Mouse (Mus musculus) stomach, postnatal 0 days (tissue): ENCODE data around the gene Klhl36. TPM values are rescaled to one million over a fixed set of nuclear protein-coding genes. Genes with fewer than 3 reads are reported as not detected.
A peak's percentile ranks its signal among the peaks of the same experiment; 100 is the strongest.

Experiments
- ATAC-seq: fragments of 200-750 bp; cut with Nextera tagmentation; 2 replicates; pipeline ENCODE4 v1.8.0; 2017; ENCODE audit not compliant: low FRiP score, low TSS enrichment
- DNase-seq: peaks from one replicate; pipeline ENCODE4 v3.0.0-alpha.2; 2016; ENCODE audit warnings: low spot score
- H3K27ac ChIP-seq: fragments of 300-500 bp; sonication (generic); replicated peaks from 2 replicates; pipeline ENCODE4 v1.5.1; 2014; ENCODE audit warnings: mild to moderate bottlenecking, control low read depth
- H3K27me3 ChIP-seq: fragments of 300-500 bp; sonication (generic); 2 replicates; pipeline ENCODE4 v1.6.1; 2014; ENCODE audit warnings: low read length; ENCODE audit not compliant: control insufficient read depth, insufficient read depth
- H3K36me3 ChIP-seq: fragments of 300-500 bp; sonication (generic); 2 replicates; pipeline ENCODE4 v1.6.1; 2014; ENCODE audit warnings: low read length, mixed read lengths; ENCODE audit not compliant: control insufficient read depth, insufficient read depth
- H3K4me1 ChIP-seq: fragments of 300-500 bp; sonication (generic); replicated peaks from 2 replicates; pipeline ENCODE4 v1.6.1; 2014; ENCODE audit warnings: antibody characterized with exemption; ENCODE audit not compliant: control insufficient read depth, insufficient read depth
- H3K4me2 ChIP-seq: fragments of 300-500 bp; sonication (generic); replicated peaks from 2 replicates; pipeline ENCODE4 v1.6.1; 2014; ENCODE audit warnings: low read depth, mild to moderate bottlenecking, control low read depth, moderate library complexity
- H3K4me3 ChIP-seq: fragments of 300-500 bp; sonication (generic); 2 replicates; pipeline ENCODE4 v1.5.1; 2014; ENCODE audit warnings: low read depth, low read length, control low read depth
- H3K9ac ChIP-seq: fragments of 300-500 bp; sonication (generic); 2 replicates; pipeline ENCODE4 v1.6.1; 2014; ENCODE audit warnings: mild to moderate bottlenecking, low read length, control low read depth, mixed read lengths
- H3K9me3 ChIP-seq: fragments of 300-500 bp; sonication (generic); 2 replicates; pipeline ENCODE4 v1.6.1; 2016; ENCODE audit warnings: low read length; ENCODE audit not compliant: control insufficient read depth
- CTCF ChIP-seq: IDR thresholded peaks from 2 replicates; pipeline ENCODE4 v1.5.1; 2016; ENCODE audit warnings: antibody characterized with exemption, low read depth, mild to moderate bottlenecking, moderate library complexity
- EP300 ChIP-seq: optimal IDR thresholded peaks from 2 replicates; pipeline ENCODE3; 2016; ENCODE audit warnings: antibody characterized with exemption
- WGBS: fragments of 180-500 bp; shearing (Covaris S2); extraction: QIAGEN DNeasy Blood & Tissue Kit; methylation state at CpG from one replicate; pipeline ENCODE4 v1.1.7; 2014; 5-methylcytosine and 5-hydroxymethylcytosine counted together
- polyA plus RNA-seq: library from polyadenylated mRNA; unstranded; fragments of >200 nt; fragmentation: Nextera tagmentation; extraction: Ambion mirVana; gene quantifications from 2 replicates; pipeline ENCODE4 v1.2.1, GENCODE M21; 2015

Klhl36 gene
- polyA plus RNA-seq, 1 experiment from 2014 or later, result 9.0 TPM

DNA sequence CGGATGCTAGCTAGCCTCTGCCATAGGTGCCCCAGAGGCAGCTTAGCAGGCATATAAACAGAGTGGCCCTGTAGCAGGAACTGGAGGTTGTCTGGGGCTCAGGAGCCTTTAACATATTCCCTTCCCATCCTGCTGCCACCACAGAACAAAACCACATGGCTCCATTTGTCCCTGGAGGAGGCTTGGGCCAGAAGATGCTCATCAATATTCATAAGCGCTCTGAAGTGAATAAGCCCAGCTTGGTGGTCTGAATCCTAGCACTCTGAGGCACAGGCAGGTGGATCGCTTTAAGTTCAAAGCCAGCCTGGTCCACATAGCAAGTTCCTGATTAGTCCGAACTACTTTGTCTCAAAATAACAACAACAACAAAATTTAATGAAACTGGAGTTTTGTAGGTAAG, 25.9 kb downstream of the Klhl36 start:
- DNase-seq, result no peak
- Histone ChIP-seq H3K4me1 (no peaks in the 10 kb centered on the region; the same call in 1 of the 2 replicates), H3K9me3 (no peaks in the 10 kb centered on the region), H3K36me3 (no peaks in the 10 kb centered on the region), H3K27ac (no peak overlapping the region), H3K4me2 (no peak overlapping the region), H3K9ac (no peak overlapping the region), H3K4me3 (no peak overlapping the region), H3K27me3 (no peaks in the 10 kb centered on the region)
- no peak for ATAC-seq
- 68% methylated on average over 4 of the region's 4 CpGs for WGBS
- no peak for TF ChIP-seq EP300
- TF ChIP-seq CTCF, result no peak

DNA sequence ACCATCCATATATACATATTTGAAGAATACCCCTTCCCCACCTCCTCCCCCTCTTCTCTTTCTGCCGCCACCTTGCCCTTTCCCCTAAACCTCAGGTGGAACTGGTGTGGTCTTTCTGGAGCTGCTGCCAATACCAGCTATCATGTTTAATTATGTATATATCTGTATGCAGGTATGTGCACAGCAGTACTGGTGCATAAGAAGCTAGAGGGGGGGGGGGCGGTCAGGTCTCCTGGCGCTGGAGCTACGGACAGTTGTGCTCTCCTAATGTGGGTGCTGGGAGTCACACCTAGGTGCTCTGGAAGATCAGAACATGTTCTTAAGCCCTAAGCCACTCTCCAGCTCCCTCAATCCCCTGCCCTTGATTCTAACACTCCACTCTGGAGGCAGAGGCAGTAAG, 35.0 kb downstream of the Klhl36 start:
- 63% methylated on average over 4 of the region's 4 CpGs for WGBS
- DNase-seq, result no peak
- Histone ChIP-seq H3K36me3 (no peaks in the 10 kb centered on the region), H3K9ac (no peak overlapping the region), H3K27me3 (no peaks in the 10 kb centered on the region), H3K4me3 (no peak overlapping the region), H3K4me2 (no peak overlapping the region), H3K4me1 (no peaks in the 10 kb centered on the region), H3K27ac (0 out of 2 replicates have a peak overlapping the region, but pooled peaks have one; percentile 30), H3K9me3 (no peaks in the 10 kb centered on the region)
- TF ChIP-seq CTCF, result no peak
- no peak for TF ChIP-seq EP300
- ATAC-seq, result peak; percentile 54; the same call in 1 of the 2 replicates

DNA sequence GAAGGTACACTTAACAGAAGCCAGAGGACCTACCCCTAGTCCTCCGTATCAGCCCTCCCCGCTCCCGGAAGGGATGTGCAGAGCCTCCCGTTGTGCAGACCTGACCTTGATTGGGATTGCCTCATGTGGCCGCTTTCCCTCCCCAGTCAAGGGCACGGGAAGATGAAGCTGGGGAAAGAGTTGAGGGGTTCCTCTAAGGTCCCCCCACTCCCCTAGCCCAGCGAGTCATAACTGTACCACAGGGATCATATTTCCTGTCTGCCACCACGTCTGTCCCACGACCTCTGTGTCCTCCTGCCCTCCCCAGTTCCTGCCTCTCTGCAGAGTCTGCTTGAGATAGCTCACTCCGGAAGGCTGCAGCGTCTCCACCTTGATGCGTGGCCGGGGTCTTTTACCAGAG, 35.9 kb downstream of the Klhl36 start:
- ATAC-seq, result peak; percentile 21; the same call in 1 of the 2 replicates

DNA sequence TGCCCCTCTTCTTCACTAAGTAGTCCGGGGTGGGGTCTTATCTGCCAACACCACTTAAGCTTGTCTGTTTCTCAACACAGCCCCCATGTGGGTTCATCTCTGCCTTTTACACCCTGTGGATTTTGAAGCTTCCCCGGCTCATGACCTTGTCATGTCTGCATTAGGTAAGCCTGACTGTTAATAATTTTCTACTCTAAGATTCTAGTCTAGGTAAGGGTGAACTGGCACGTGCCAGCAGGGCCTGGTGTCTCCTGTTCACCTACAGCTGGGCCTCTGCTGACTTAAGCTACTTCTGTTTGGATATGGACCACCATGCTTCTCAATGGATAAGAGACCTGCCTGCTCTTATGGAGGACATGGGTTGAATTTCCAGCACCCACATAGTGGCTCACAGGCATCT, 39.3 kb downstream of the Klhl36 start:
- Histone ChIP-seq H3K9me3 (no peaks in the 10 kb centered on the region), H3K4me2 (no peak overlapping the region), H3K9ac (no peak overlapping the region), H3K4me3 (no peak overlapping the region), H3K4me1 (no peaks in the 10 kb centered on the region), H3K36me3 (no peaks in the 10 kb centered on the region), H3K27ac (no peak overlapping the region), H3K27me3 (no peaks in the 10 kb centered on the region)
- DNase-seq (no peak), ATAC-seq (no peak)
- no peak for TF ChIP-seq CTCF
- no peak for TF ChIP-seq EP300
- 68% methylated on average over 3 of the region's 3 CpGs for WGBS

More for the DNA sequence above, 35.9 kb downstream of the Klhl36 start:
- Histone ChIP-seq H3K4me2 (no peak overlapping the region; the same call in 1 of the 2 replicates), H3K27me3 (no peaks in the 10 kb centered on the region), H3K4me3 (no peak overlapping the region), H3K27ac (no peak overlapping the region), H3K36me3 (no peaks in the 10 kb centered on the region), H3K9ac (no peak overlapping the region), H3K4me1 (no peaks in the 10 kb centered on the region), H3K9me3 (no peaks in the 10 kb centered on the region)
- no peak for DNase-seq
- 31% methylated on average over 13 of the region's 13 CpGs for WGBS
- TF ChIP-seq CTCF (no peak), EP300 (no peak)

DNA sequence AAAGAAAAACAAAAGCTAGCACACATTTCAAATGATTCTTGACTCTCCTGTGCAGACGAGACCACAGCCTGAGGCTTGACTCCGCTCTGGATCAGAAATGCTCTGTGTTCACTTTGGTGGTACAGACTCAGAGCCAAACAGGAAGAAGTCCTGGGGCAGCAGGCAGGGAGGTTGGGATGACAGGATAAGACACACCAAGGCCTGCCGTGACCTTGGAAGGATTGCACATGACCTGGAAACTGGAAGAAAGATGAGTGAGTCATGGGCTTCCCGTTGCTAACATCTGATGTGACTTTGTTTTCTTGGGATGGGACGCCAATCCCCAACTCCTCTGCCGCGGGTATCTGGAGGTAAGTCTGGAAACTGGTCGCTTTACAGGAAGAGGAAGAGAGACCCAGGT, 39.9 kb downstream of the Klhl36 start:
- WGBS, result 70% methylated on average over 8 of the region's 8 CpGs
- no peak for TF ChIP-seq CTCF
- TF ChIP-seq EP300, result no peak
- no peak for ATAC-seq
- no peak overlapping the region for H3K9ac ChIP-seq
- no peak overlapping the region for H3K4me3 ChIP-seq
- no peak overlapping the region for H3K4me2 ChIP-seq
- no peaks in the 10 kb centered on the region for H3K27me3 ChIP-seq
- no peaks in the 10 kb centered on the region for H3K4me1 ChIP-seq
- DNase-seq, result no peak
- H3K9me3 ChIP-seq, result no peaks in the 10 kb centered on the region
- no peaks in the 10 kb centered on the region for H3K36me3 ChIP-seq
- no peak overlapping the region for H3K27ac ChIP-seq

DNA sequence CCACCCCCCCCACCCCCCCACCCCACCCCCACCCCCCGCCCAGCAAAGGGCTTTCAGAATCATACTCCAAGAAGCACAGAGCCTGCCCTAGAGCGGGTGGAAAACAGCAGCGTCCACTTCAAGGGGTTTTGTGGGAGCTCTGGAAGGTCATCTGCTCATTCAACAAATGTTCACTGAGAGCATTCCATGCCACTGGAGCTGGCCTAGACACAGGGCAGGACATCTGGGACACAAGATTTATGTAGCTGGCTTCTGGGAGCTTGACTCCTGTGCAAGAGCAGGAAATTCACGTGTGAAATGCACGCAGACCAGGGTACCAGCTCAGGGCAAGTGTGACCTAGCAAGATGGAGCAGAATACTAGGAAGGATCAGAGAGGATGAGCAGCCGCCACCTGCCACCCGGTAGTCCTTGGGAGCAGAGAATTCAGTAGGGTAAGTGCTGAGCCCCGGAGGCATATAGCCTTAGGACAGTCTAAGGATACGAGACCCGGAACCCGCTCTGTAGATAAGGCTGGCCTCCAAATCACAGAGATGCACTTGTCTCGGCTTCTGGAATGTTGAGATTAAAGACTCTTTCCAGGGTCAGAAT, 42.4 kb downstream of the Klhl36 start:
- DNase-seq (no peak), ATAC-seq (no peak)
- Histone ChIP-seq H3K9me3 (no peaks in the 10 kb centered on the region), H3K4me1 (no peaks in the 10 kb centered on the region), H3K4me3 (no peak overlapping the region), H3K27me3 (no peaks in the 10 kb centered on the region), H3K36me3 (no peaks in the 10 kb centered on the region), H3K27ac (no peak overlapping the region), H3K4me2 (no peak overlapping the region), H3K9ac (no peak overlapping the region)
- TF ChIP-seq EP300 (no peak), CTCF (no peak)
- 44% methylated on average over 12 of the region's 12 CpGs for WGBS
